Mouse (Mus musculus) embryo, embryonic 11 days (tissue): ENCODE measurements around the gene Soat2.

Experiments
- DNase-seq: peaks from one replicate; pipeline ENCODE4 v3.0.0-alpha.2; 2015

Soat2 gene

DNA sequence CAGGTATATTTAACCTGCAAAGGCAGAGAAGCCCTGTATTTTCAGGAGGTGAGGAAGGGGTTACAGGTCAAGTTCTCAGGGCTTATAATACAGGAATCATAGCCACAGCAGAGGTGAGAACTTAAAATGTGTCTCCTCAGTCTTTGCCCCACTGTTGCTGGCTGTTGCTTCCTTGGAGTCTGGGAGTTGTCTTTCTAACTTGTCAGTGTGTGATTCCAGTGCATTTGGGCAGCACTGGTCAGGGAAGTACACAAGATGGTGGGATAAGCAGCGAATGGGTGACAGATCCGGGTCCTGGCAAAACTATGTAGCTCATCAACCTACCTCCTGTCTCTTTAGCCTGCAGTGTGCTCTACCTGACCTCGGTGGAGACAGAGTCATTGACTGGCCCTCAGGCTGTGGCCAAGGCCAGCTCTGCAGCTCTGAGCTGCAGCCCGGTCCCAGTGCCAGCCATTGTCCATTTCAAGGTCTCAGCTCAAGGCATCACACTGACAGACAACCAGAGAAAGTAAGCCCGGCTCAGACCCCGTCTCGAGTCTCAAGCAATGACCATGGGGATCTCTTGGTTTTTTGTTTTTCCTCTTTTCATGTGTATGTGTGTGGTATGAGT lies 35.6 kb upstream of the Soat2 start:
- no peak for DNase-seq

DNA sequence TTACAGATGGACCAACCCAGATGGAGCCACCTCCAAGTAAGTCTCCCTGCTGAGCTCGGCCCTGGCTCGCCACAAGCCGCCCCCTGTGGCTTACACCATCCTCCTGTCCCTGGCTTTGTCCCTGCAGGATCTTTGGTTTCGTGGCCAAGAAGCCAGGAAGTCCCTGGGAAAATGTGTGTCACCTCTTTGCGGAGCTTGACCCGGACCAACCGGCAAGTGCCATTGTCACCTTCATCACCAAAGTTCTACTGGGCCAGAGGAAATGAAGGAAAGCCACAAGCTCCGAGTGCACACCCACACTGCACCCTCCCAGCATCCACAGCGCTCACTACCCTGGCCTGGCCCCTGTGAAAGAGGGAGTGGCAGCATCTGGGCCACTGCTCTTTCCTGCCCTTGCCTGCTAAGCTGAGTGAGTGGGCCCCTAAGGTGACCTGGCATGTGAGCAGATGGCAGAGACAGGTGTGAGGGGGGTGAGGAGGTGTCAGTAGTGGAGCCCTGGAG lies 34.5 kb upstream of the Soat2 start:
- DNase-seq = no peak

DNA sequence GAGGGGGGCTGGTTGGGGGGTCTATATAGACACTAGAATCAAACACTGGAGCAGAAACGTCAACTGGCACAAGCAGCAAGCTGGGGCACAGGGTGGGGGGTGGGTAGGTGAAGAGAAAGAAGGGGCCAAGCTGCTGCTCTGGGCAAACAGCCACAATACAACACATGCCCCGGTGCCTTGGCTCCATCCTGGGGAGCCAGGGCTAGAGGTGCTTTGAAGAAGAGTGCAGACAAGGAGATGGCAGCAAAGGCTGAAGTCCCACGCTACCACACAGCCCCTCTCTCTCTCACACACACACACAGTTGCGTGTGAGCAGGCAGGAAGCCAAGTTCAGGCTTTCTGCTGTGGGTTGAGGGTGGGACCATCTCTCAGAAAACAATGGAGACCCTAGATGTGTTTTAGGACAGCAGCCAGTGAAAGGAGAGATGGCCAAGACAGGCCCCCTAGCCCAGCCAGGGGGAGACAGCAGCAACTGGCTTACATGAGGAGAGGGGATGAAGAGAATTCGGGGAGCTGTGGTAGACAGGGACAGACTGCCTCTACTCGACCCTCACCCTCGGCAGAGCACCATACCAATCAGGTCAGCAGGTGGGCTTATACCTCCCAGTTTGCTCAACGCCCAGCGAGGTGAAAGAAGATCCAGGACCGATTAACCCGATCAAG lies 33.4 kb upstream of the Soat2 start:
- DNase-seq = no peak

DNA sequence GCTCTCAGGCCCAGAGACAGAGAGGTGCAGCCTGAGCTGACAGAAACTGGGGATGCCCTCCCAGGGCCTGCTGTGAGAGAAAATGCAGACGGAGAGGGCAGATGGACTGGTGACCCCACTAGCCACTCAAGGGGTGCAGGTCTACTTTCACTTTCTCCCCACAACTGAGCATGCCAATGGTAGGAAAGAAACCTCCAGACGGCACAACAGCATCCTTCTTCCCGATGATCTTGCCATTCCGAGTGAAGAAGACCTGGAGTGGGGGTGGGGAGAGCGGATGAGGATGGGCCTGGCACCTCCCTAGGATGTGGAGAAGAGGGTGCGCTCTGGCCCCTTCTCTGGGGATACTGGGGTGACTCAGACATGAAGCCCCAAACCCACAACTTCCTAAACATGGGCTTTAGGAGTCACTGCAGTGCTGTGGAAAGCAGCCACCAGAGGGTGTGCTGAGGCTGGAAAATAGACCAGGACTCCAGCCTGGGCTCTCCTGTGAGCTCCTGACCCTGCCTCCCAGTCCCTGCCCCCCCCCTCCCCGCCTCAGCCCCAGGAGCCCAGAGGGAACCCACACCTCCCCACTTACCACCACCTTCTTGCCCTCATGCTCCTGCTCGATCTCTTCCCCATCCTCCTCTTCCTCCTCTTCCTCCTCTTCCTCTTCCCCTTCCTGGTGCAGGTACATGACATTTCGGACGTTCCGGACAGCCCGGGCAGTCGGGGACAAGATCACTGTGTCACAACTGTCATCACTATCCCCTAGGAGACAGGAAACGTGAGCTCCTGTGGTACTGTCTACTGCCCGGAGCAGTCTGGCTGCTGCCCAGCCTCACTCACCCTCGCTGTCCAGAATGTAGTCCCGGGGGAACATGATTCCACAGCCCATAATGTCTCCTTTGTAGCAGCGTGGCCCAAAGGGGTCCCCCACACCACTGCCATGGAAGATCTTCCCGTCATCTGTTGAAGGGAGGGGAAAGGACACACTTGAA lies 32.6 kb upstream of the Soat2 start:
- no peak for DNase-seq

DNA sequence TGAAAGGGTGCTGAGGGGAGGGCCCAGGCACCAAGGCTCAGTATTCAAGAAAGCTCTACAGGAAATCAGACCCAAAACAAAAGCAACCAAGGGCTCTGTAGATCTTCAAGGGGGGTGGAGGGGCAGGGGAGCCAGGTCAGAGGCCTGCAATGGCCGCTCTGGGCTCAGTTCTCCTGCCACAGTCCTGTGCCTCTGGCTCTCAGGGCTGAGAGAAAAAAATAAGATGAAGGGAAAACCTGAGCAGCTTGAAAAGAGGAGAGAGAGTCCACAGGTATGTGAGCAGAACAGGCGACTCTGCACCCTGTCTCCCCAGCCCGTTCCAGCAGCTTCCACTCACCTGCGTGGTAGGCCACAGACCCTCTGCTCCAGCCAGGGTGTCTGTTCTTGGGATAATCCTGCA lies 31.7 kb upstream of the Soat2 start:
- no peak for DNase-seq

DNA sequence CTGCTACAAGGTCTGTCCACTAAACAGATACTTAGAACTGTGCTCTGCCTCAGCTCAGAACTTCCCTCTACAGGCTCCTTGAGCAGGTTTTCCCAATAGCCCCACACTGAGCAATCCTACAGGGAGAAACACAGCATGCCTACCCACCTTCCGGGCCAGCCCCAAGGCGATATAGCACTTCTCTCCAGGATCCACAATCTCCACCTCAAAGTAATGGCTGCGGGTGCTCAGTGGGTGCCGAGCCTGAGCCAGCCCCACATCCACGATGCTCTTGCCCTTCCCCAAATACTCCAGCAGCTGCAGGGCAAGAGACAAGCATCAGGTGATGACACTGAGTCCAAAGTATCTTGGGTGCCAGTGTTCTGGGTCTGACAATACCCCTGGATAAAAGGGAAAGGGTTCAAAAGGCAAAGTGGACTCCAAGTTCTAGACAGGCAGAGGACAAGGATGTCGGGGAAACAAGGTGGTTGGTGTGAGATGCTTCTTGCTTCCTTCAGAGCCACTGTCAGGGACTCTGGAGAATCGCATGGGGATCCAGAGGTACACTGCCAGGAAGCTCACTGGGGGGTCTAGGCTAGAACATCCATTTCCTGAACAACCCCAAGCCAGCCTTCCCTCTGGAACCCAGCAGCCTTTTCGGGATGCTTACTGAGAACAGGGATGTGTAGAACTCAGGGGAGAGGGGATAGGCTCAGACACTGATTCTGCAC lies 31.1 kb upstream of the Soat2 start:
- no peak for DNase-seq

DNA sequence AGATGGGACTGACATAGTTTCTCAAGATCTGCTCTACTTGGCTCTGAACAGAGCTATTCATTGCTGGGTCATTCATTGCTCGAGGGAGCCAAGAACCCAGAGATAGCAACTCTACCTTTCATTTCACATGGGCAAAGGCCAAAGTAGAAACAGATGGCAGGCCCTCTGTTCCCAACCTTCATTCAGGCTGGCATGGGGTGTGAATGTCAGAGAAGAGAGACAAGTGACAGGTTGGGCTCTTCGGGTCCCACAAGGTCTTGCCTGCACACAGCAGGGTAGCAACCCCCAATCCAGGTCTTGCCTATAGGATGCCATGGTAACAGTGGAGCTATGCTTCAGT lies 30.5 kb upstream of the Soat2 start:
- DNase-seq = no peak

DNA sequence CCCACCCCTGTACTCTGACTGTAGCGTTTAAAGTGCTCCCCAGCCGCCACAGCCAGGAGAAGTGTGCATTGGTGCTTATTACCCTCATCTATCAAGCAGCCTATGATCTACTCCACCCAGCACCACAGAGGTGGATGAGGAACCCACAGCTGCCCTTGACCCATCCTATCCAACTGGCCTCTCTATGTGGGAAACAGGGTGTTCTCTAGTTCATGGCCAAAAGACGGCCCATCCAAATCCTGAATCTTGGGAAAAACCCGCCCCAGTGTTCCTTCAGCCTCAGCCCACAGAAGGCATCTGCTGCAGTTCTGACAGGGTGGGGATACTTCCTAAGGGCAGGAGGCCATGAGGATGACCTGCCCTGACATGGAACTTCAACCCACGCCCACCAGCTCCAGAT lies 29.8 kb upstream of the Soat2 start:
- DNase-seq = no peak

DNA sequence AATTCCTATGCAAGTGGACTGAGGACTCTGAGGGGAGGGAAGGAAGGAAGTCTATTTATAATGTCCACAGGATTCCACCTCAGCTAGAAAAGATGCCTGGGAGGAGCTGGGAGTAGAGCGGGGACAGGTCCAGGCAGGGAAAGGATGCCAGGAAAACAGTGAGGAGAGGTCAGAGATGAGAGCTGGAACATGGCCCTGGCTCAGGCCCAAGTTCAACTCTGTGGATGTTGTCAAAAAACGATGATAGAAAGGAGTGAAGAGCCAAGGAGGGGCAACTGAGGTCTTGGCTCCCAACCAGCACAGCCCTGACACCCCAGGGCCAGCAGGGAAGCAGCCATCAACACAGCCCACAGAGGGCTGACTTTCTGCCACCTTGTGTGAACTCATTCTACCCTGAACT lies 24.0 kb upstream of the Soat2 start:
- no peak for DNase-seq

DNA sequence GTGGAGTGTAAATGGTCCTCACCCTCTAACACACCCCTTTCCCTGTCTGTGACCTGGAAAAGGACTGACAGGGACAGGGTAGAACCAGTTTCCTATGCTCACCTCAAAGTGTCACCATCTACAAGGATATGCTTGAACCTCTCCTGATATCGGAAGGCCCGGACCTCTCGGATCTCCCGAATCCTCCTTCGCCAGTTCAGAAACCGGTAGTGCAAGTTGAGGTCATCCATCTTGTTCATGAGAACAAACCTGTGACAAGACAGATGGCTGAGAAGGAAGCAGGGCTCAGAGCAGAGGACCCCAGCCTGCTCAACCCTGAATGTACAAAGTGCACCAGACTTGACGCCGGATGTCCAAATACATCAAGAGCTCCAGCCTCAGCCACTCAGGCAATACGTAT lies 17.0 kb upstream of the Soat2 start:
- DNase-seq = no peak

DNA sequence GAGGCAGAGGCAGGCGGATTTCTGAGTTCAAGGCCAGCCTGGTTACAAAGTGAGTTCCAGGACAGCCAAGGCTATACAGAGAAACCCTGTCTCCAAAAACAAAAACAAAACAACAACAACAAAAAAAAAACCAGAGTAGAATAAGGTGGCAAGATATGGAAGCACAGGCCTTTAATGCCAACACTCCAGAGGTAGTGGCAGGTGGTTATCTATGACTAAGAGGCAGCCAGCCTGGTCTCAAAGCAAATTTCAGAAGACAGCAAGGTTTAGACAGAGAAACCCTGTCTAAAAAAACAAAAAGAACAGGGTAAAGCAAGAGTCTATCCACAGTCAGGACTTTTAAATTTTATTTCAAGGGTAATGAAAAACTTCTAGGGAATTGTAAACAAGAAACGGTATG lies 15.6 kb upstream of the Soat2 start:
- DNase-seq = no peak

DNA sequence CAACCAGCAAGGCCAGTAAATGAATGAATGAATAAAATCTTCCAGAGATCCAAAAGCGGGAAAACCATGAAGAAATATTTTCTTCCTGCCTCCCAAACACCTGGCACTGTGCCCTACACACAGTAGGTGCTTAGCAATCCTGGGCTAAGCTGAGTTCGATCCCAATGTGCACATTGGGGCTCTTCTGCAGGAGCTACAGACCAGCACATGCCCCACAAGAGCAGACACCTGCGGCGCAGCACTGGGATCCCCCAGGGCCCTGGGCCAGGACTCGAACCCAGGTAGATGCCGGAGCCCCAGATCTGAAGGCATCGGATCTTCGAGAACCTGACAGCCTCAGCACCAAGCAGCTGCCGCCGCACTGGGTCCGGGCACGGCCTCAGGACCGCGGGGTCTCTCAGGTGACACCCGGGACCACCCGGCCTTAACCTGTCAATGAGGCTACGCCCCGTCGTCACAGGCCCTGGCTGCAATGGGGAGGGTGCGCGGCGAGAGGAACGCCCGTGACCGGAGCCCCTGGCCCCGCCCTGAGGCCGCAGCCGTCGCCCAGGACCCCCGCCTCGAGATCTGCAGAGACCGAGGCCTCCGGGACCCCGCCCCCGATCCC lies 14.7 kb upstream of the Soat2 start:
- DNase-seq = no peak

DNA sequence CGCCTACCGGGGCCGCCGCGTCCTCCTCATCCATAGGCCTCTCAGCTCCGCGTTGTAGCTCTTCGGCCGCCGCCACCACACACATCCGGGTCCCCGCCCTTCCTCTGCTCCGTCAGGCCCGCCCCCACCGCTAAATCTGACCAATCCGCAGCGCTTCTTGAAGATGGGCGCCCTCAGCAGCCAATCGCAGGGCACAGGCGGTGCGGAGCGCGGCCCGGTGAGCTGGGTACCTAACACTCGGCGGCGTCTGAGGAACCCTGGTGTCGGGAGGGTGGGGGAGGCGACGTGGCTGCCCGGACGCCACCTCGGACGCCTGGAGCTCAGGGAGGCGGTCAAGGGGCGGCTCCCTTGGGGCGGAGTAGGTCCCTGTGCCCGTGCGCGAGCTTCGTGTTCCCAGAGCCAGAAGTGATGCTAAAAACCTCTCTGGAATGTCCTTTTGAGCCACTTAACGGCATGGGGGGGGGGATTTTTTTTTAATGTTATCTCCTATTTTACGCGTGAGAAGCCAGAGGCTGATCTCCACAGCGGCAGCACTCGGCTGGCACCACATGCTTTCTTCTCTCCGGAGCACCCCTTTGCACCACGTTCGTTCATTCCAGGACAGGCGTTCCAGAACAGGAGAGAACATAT lies 14.1 kb upstream of the Soat2 start, which contains the start of gene Spryd3:
Gene Spryd3 (minus strand): TSS at position 106 of the 630 bp plus-strand sequence.
- DNase-seq = peak; percentile 97

DNA sequence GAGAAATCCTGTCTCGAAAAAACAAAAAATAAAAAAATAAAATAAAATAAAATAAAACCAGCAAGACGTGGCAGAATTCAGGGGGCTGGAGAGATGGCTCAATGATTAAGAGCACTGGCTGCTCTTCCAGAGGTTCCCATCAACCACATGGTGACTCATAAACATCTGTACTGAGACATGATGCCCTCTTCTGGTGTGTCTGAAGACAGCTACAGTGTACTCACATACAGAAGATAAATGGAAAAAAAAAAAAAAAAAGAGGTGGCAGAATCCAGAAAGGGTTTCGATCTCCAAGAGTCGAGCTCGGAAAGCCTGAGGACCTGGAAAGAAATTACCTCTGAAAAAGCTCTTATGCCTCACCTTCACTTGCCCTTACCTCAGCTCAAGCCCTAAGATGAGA lies 9.2 kb upstream of the Soat2 start:
- no peak for DNase-seq

DNA sequence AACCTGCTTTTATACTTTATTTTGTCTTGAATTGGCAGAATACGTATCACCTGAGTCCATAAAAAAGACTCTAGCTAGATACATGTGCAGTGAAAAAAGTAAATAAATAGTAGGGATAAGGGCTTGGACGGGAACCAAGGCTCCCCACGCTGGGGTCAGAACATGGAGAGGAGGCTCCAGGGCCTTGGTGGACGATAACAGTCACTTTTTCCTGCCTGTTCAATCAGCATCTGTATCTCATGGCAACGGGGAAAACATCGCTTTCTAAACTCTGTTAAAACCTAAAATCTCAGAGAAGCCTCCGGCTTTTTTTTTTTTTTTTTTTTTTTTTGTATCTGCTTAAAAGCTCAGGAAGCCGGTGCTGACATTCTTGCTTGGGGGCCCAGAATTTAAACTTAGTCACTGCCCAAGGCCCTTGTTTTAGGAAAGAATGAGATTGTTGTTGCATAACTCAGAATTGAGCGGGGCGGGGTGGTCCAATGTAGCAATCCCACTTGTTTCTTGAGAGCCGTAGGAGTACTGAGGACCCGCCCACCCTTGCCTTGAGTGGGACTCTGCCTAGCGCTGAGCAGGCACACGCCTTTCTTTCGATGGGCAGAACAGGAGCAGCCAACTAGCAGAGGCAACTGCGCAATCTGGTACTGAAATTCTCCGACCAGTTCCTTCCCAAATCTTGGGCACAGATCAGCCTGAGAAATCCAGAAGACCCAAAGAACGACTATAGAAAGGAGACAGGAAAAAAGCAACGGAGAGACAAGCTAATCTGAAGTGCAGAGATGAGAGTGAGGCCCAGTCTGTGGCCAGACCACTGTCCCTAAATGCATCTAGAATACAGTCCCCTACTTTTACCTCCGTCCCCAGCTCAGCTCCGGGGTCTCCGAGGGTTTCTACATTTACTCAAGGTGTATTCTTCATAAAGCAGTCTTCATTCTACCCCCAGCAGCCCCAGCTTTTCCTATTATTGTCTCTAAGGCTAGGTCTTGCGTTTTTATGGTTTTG lies 7.1 kb upstream of the Soat2 start:
- no peak for DNase-seq

DNA sequence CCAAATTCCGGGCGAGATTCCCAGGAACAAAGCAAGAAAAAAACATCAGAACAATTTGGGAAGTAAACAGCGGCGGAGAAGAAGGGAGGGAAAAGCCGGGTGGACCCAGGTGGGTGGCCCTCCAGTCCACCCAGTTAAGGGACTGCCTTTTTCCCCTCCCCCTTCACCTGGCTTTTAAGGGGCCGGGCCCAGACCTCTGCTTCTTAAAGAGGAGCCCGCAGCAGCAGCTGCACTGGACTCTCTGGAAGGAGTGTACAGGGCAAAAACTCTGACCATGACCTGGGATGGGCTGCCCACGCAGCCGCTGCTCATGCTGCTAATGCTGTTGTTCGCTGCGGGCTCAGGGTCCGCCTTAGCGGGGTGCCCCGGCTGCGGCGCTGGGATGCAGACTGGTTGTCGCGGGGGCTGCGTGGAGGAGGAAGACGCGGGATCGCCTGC lies 6.0 kb upstream of the Soat2 start, which contains the start of gene Igfbp6:
Gene Igfbp6 (plus strand): TSS at position 89 of the 438 bp plus-strand sequence.
- DNase-seq = no peak

DNA sequence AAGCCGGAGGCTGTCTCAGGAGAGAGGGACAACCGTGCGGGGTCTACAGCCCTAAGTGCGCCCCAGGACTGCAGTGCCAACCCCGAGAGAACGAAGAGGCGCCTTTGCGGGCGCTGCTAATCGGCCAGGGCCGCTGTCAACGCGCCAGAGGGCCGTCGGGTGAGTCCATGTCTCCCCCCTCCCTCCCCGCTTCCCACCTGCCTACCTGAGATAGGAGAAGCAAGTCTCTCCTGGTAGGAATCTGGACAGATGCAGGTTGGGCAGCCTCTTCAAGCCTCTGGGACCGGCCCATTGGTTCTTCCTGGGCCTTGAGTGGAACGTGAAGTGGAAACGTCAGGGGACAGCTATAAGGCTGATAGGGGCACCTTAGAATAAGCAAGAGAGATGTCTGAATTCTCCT lies 5.6 kb upstream of the Soat2 start:
- DNase-seq = no peak

DNA sequence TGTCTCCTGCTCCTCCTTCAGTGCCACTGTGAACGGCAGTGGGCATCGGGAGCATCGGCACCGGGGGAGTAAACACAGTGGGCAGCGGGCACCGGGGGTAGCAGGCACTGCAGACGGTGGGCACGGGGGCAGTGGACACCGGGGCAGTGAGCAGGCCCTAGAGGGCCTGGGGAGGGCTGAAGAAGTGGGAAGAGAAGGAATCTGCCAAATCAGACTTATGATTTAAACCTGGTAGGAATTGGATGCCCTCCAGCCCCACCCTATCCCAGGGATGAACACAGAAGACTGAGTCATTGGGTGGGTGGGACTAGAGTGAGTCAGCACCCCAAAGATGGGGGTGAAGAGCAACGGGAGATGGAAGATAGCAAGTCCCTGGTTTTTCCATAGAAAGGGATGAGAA lies 5.0 kb upstream of the Soat2 start:
- DNase-seq = no peak

DNA sequence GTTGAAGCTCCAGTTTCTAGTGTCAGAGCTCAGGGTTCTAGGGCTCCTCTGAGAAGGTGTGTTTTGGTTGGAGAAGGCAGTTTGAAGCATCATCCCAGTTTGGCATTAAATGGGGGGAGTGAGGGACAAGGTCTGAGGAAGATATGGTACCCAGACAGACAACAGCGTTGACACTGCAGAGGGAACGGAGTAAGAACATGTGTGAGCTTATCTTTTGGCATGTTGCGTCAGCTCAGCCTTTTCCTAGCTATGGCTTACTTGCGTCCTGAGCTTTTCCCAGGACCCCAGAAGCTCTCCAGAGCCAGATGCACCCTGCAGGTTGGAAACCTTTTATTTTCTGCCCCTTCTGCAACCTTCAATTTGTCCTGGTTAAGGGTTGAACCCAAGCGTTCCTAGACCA lies 4.2 kb upstream of the Soat2 start:
- no peak for DNase-seq

DNA sequence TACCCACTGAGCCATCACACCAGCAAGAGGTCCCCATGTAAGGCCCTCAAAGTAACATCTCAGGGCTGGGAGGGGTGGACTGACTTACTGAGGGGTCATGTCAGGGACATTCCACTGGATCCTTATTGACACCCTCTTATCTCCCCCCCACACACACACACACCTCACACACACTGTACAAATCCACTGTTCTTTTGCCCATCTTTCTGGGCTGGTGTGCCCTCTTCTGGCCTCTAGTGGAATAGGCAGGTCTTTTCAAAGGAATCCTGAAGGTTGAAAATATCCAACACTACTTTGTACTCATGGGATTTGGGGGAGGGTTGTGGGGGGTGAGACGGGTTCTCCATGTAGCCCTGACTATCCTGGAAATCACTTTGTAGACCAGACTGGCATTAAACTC lies 3.4 kb upstream of the Soat2 start:
- DNase-seq = peak; percentile 51
